Mouse (Mus musculus) adrenal gland, adult 18-20 months (tissue): Measurements from ENCODE around the gene Il10. TPM values are rescaled to one million over a fixed set of nuclear protein-coding genes. Genes with fewer than 3 reads are reported as not detected.

Source experiments
- DNase-seq, 2 experiments: peaks; one replicate each; pipeline ENCODE4 v3.0.0; 2021 to 2022; ENCODE audit warnings: low spot score in 2 of 2
- total RNA-seq, 2 experiments: library from RNA; stranded (reverse); gene quantifications; 1 replicate in 1 of 2; 2 replicates in 1 of 2; pipeline ENCODE4 v1.2.3; 2021

The Il10 gene
- total RNA-seq, 2 experiments from 2014 or later = not detected

- DNase-seq = no peak
These were observed 28.6 kb downstream of the Il10 start for GRCm38 (mm10) chr1:131048121-131048863.

- DNase-seq = no peak
These were observed 29.3 kb downstream of the Il10 start for GRCm38 (mm10) chr1:131048946-131049345.

GRCm38 (mm10) chr1:131049361-131049806, 29.7 kb downstream of the Il10 start:
- DNase-seq = no peak

GRCm38 (mm10) chr1:131050011-131050410, 30.4 kb downstream of the Il10 start:
- DNase-seq = no peak

GRCm38 (mm10) chr1:131050617-131051016, 31.0 kb downstream of the Il10 start:
- DNase-seq = no peak

GRCm38 (mm10) chr1:131051073-131051472, 31.4 kb downstream of the Il10 start:
- no peak for DNase-seq

GRCm38 (mm10) chr1:131053239-131053638, 33.6 kb downstream of the Il10 start:
- DNase-seq = no peak

GRCm38 (mm10) chr1:131053656-131054055, 34.0 kb downstream of the Il10 start:
- no peak for DNase-seq

- no peak for DNase-seq
These were observed 34.6 kb downstream of the Il10 start for GRCm38 (mm10) chr1:131054251-131054650.

GRCm38 (mm10) chr1:131058431-131058830, 38.8 kb downstream of the Il10 start:
- DNase-seq = no peak

- no peak for DNase-seq
These were observed 39.8 kb downstream of the Il10 start for GRCm38 (mm10) chr1:131059411-131059810.

- DNase-seq = no peak
These were observed 40.2 kb downstream of the Il10 start for GRCm38 (mm10) chr1:131059841-131060240.

GRCm38 (mm10) chr1:131060290-131061253, 40.9 kb downstream of the Il10 start:
- peak in 1 of 2 experiments; percentile 40 for DNase-seq

- no peak for DNase-seq
These were observed 42.2 kb downstream of the Il10 start for GRCm38 (mm10) chr1:131061740-131062254.

GRCm38 (mm10) chr1:131062821-131063220, 43.2 kb downstream of the Il10 start:
- no peak for DNase-seq

GRCm38 (mm10) chr1:131064202-131064601, 44.6 kb downstream of the Il10 start:
- no peak for DNase-seq

- DNase-seq = no peak
These were observed 48.5 kb downstream of the Il10 start for GRCm38 (mm10) chr1:131068011-131068727.

- no peak for DNase-seq
These were observed 49.4 kb downstream of the Il10 start for GRCm38 (mm10) chr1:131069010-131069409.

GRCm38 (mm10) chr1:131072376-131072990, 52.8 kb downstream of the Il10 start:
- no peak for DNase-seq

- no peak for DNase-seq
These were observed 54.9 kb downstream of the Il10 start for GRCm38 (mm10) chr1:131074524-131074938.
